Mouse (Mus musculus) cortical plate, adult 2 months (tissue): ENCODE measurements around the gene Grb2.

ENCODE experiments used
- CTCF ChIP-seq: fragments of 200-500 bp; IDR thresholded peaks from 2 replicates; pipeline ENCODE4 v1.5.1; 2011; ENCODE audit warnings: mild to moderate bottlenecking, control low read depth, low read length; ENCODE audit not compliant: insufficient read depth; ENCODE audit errors: extremely low read depth
- POLR2A ChIP-seq: fragments of 200-500 bp; IDR thresholded peaks from 2 replicates; pipeline ENCODE4 v1.6.1; 2011; ENCODE audit warnings: mild to moderate bottlenecking, low read length, control low read depth; ENCODE audit not compliant: insufficient read depth; ENCODE audit errors: extremely low read depth

DNA sequence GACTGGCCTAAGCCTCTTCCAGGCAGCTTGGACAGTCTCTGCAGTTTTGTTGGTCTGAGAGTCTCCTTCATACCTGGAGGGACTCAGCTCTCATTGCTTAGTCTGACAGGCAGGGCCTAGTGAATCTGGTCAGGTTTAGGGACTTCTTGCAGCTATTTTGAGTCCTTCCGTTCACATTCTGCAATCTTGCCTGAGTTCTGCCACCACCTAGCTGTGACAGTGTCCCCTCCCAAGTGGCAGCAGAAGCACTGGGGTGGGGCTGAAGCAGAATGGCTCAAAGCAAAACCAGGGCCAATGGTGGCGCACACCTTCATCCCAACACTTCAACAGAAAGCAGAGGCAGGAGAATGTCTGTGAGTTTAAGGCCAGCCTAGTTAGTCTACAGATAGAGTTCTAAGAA, 2.8 kb downstream of the Grb2 start:
- no peak for TF ChIP-seq CTCF
- no peak for TF ChIP-seq POLR2A
